Mouse (Mus musculus): ENCODE data around the gene Susd3. TPM values are rescaled to one million over a fixed set of nuclear protein-coding genes. Genes with fewer than 3 reads are reported as not detected.

The Susd3 gene
- total and polyA plus RNA-seq, 2 experiments from 2014 or later: 0.63 to 1.2 TPM

DNA sequence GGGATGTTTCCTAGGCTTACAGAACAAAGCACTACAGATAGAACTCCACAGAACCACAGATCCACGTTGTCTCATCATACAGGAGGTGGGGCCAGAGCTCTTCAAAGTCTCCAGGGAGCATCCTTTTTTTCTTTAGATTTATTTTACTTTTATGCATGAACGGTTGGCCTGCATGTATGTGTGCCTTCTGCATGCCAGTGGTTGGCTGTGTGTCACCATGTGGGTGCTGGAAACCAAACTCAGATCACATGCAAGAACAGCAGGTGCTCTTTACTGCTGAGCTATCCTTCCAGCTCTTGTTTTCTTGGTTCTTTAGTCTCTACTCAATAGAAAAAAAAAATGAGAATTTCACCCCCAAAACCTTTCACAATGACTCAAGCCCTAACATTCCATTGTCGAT is 417 bp upstream of the Susd3 start:
- WGBS: 50% methylated on average over 3 of the region's 3 CpGs
- no peak overlapping the region for H3K27ac ChIP-seq (ENCODE audit: low read depth, low read length)
- H3K36me3 ChIP-seq (ENCODE audit: insufficient read depth, low read length): no peaks in the 10 kb centered on the region
- no peak overlapping the region for H3K4me2 ChIP-seq (ENCODE audit: low read depth, low read length, poor library complexity, severe bottlenecking)
- ATAC-seq (ENCODE audit: low FRiP score): 0 out of 2 replicates have a peak, but pooled peaks have one; percentile 8
- peaks cover 6% of the 10 kb centered on the region; the same call in 1 of the 2 replicates for H3K4me1 ChIP-seq (ENCODE audit: insufficient read depth, low read length)
- no peaks in the 10 kb centered on the region for H3K9me3 ChIP-seq (ENCODE audit: low read length)
- TF ChIP-seq CTCF (IDR thresholded peaks at IDR 0.05): no peak
- no peak overlapping the region for H3K4me3 ChIP-seq (ENCODE audit: low read depth, low read length)
- H3K9ac ChIP-seq (replicated peaks; ENCODE audit: low read length, poor library complexity, severe bottlenecking): no peak overlapping the region
- H3K27me3 ChIP-seq (ENCODE audit: insufficient read depth, low read length): peaks cover 23% of the 10 kb centered on the region
- DNase-seq (ENCODE audit: low spot score): no peak

DNA sequence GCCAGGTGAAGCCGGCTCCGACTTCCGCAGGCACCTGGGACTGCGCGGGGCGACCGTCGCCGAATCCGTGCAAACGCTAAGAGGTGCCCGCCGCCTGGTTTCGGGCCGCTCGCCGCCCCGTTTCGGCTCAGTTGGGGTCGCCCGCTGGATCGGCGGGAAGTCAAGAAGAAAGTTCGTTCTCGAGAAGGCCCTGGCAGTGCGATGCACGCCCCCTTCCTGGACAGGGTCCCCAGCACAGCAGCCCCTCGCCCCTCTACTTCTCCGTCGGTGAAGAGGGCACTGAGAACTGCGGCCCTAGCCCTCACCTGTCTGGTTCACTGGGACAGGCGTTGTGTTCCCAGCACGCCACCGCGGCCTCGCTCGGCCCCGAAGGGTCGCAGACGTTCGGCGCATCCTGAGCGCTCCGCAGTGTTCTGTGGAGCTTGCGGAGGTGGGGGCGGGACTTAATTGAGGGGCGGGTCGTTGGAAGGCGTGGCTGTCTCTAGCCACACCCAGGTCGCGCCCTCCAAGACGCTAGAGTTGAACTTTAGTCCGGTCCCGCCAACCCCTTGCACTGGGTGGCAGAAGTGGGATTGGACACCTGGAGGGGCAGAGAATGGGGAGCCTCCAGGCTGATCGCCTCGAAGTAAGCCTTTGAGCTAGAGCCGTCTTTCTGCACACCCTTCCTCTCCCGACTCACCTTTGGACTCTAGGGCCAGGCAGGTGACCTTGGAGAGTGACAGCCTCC is 603 bp downstream of the Susd3 start:
- DNase-seq (ENCODE audit: low spot score) (no peak), ATAC-seq (ENCODE audit: low FRiP score) (no peak; the same call in 1 of the 2 replicates)
- H3K9ac ChIP-seq (replicated peaks; ENCODE audit: low read length, poor library complexity, severe bottlenecking): no peak overlapping the region
- no peak for TF ChIP-seq CTCF (IDR thresholded peaks at IDR 0.05)
- H3K4me1 ChIP-seq (ENCODE audit: insufficient read depth, low read length): peaks cover 6% of the 10 kb centered on the region; the same call in 1 of the 2 replicates
- H3K9me3 ChIP-seq (ENCODE audit: low read length): no peaks in the 10 kb centered on the region
- peak overlapping the region; percentile 31 for H3K4me3 ChIP-seq (ENCODE audit: low read depth, low read length)
- no peak overlapping the region for H3K27ac ChIP-seq (ENCODE audit: low read depth, low read length)
- H3K4me2 ChIP-seq (ENCODE audit: low read depth, low read length, poor library complexity, severe bottlenecking): peak overlapping the region; percentile 59
- no peaks in the 10 kb centered on the region for H3K36me3 ChIP-seq (ENCODE audit: insufficient read depth, low read length)
- WGBS: 1% methylated on average over 58 of the region's 58 CpGs
- H3K27me3 ChIP-seq (ENCODE audit: insufficient read depth, low read length): peaks cover 23% of the 10 kb centered on the region

DNA sequence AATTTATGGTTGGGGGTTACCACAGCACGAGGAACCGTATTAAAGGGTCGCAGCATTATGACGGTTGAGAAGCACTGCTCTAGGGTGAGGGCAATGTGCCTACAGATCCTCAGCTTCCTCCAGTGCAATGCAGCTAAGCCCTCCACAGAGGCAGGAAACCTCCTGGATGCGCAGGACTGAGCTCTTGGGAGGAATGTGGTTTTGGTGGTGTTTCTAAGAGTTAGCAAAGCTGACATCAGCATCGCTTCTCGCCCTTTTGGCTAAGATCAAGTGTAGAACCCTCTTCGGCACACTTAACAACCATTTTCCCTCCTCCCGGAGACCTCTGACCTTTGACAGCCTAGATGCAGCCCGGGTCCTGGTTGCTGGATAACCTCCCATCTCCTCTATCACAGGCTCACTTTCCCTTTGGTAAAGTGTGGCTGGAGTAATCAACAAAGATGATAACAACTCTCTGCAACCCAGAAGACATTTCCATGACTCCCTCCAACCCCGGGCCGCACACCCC is 1.2 kb downstream of the Susd3 start:
- no peaks in the 10 kb centered on the region for H3K36me3 ChIP-seq (ENCODE audit: insufficient read depth, low read length)
- DNase-seq (ENCODE audit: low spot score) (no peak), ATAC-seq (ENCODE audit: low FRiP score) (no peak)
- no peak overlapping the region for H3K9ac ChIP-seq (replicated peaks; ENCODE audit: low read length, poor library complexity, severe bottlenecking)
- H3K4me2 ChIP-seq (ENCODE audit: low read depth, low read length, poor library complexity, severe bottlenecking): peak overlapping the region; percentile 59
- H3K4me3 ChIP-seq (ENCODE audit: low read depth, low read length): peak overlapping the region; percentile 31; the same call in 1 of the 2 replicates
- no peaks in the 10 kb centered on the region for H3K9me3 ChIP-seq (ENCODE audit: low read length)
- H3K4me1 ChIP-seq (ENCODE audit: insufficient read depth, low read length): peaks cover 6% of the 10 kb centered on the region; the same call in 1 of the 2 replicates
- H3K27ac ChIP-seq (ENCODE audit: low read depth, low read length): no peak overlapping the region
- TF ChIP-seq CTCF (IDR thresholded peaks at IDR 0.05): no peak
- 42% methylated on average over 12 of the region's 12 CpGs for WGBS
- H3K27me3 ChIP-seq (ENCODE audit: insufficient read depth, low read length): peaks cover 23% of the 10 kb centered on the region

DNA sequence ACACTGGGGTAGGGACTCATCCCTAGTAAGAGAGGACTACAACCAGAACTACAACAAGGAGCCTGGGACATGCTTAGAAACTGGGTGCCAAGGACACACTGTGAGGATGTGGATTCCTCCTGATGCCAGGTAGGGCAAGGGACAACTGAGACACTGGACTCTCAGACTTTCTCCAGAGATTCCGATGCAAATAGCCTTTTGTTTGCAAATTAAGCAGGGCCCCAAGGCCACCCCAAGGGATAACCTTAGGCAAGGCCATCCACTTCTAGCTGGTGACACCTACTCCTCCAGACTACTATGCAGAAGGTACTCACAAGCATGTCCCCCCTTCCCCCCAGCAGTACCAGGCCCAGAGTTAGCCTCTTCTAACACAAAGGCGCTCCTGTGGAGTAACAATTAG is 1.9 kb downstream of the Susd3 start:
- H3K27me3 ChIP-seq (ENCODE audit: insufficient read depth, low read length): peaks cover 23% of the 10 kb centered on the region
- no peak for TF ChIP-seq CTCF (IDR thresholded peaks at IDR 0.05)
- H3K4me2 ChIP-seq (ENCODE audit: low read depth, low read length, poor library complexity, severe bottlenecking): no peak overlapping the region
- DNase-seq (ENCODE audit: low spot score) (no peak), ATAC-seq (ENCODE audit: low FRiP score) (no peak)
- H3K9ac ChIP-seq (replicated peaks; ENCODE audit: low read length, poor library complexity, severe bottlenecking): no peak overlapping the region
- no peaks in the 10 kb centered on the region for H3K36me3 ChIP-seq (ENCODE audit: insufficient read depth, low read length)
- H3K4me1 ChIP-seq (ENCODE audit: insufficient read depth, low read length): peaks cover 6% of the 10 kb centered on the region; the same call in 1 of the 2 replicates
- no peak overlapping the region for H3K27ac ChIP-seq (ENCODE audit: low read depth, low read length)
- 78% methylated on average over 2 of the region's 2 CpGs for WGBS
- H3K4me3 ChIP-seq (ENCODE audit: low read depth, low read length): no peak overlapping the region
- H3K9me3 ChIP-seq (ENCODE audit: low read length): no peaks in the 10 kb centered on the region

DNA sequence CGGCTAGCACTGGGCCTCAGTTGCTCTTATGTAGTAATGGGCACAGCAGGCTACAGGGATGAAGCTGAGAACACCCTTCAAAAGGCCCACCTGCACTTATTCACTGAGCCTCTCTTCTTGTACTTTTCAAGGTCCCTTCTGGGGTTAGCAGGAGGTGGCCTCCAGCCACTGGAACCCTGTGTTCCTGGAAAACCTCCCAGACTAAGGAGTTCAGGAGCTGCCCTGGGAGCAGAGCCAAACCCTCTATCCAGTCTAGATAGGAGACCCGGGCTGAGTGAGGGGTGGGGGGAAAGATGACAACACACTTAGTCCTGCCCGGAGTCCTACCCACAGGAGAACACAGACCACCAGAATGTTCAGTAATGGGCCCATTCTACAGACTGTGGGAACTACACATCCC is 2.5 kb downstream of the Susd3 start:
- Histone ChIP-seq H3K4me2 (ENCODE audit: low read depth, low read length, poor library complexity, severe bottlenecking) (no peak overlapping the region), H3K4me1 (ENCODE audit: insufficient read depth, low read length) (peaks cover 6% of the 10 kb centered on the region; the same call in 1 of the 2 replicates), H3K9ac (replicated peaks; ENCODE audit: low read length, poor library complexity, severe bottlenecking) (no peak overlapping the region), H3K4me3 (ENCODE audit: low read depth, low read length) (no peak overlapping the region), H3K9me3 (ENCODE audit: low read length) (no peaks in the 10 kb centered on the region), H3K27me3 (ENCODE audit: insufficient read depth, low read length) (peaks cover 23% of the 10 kb centered on the region), H3K36me3 (ENCODE audit: insufficient read depth, low read length) (no peaks in the 10 kb centered on the region), H3K27ac (ENCODE audit: low read depth, low read length) (no peak overlapping the region)
- WGBS: 69% methylated on average over 3 of the region's 3 CpGs
- DNase-seq (ENCODE audit: low spot score) (no peak), ATAC-seq (ENCODE audit: low FRiP score) (no peak)
- TF ChIP-seq CTCF (IDR thresholded peaks at IDR 0.05): no peak

DNA sequence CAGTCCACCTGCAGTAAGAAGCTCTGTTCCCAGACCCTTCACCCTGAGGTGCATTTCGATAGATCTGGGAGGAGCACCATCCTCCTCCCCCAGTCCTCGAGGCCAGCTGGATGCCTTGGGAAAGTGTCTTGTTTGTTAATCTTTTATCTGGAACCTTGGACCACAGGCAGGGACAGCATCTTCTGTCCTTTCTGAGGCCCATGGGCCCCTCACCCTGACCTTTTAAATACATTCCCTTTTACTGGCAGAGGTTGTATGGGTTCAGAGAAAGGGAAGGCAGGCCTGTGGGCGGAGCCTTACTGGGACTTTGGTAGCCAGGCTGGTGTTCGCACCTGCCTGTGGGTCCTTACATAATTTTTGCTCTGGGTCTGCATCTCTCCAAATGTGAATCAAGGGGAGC is 3.3 kb downstream of the Susd3 start:
- peaks cover 6% of the 10 kb centered on the region; the same call in 1 of the 2 replicates for H3K4me1 ChIP-seq (ENCODE audit: insufficient read depth, low read length)
- no peak overlapping the region for H3K9ac ChIP-seq (replicated peaks; ENCODE audit: low read length, poor library complexity, severe bottlenecking)
- no peaks in the 10 kb centered on the region for H3K9me3 ChIP-seq (ENCODE audit: low read length)
- no peak for ATAC-seq (ENCODE audit: low FRiP score)
- WGBS: 57% methylated on average over 4 of the region's 4 CpGs
- H3K4me2 ChIP-seq (ENCODE audit: low read depth, low read length, poor library complexity, severe bottlenecking): no peak overlapping the region
- TF ChIP-seq CTCF (IDR thresholded peaks at IDR 0.05): no peak
- DNase-seq (ENCODE audit: low spot score): no peak
- no peak overlapping the region for H3K27ac ChIP-seq (ENCODE audit: low read depth, low read length)
- H3K4me3 ChIP-seq (ENCODE audit: low read depth, low read length): no peak overlapping the region
- no peaks in the 10 kb centered on the region for H3K36me3 ChIP-seq (ENCODE audit: insufficient read depth, low read length)
- H3K27me3 ChIP-seq (ENCODE audit: insufficient read depth, low read length): peaks cover 23% of the 10 kb centered on the region
